Mouse (Mus musculus) embryo, embryonic 10.5 days (tissue): Measurements from ENCODE around the gene Eef1akmt2.

Experiments
- DNase-seq: peaks from one replicate; pipeline ENCODE4 v3.0.0-alpha.2; 2015; ENCODE audit warnings: low spot score

The Eef1akmt2 gene

DNA sequence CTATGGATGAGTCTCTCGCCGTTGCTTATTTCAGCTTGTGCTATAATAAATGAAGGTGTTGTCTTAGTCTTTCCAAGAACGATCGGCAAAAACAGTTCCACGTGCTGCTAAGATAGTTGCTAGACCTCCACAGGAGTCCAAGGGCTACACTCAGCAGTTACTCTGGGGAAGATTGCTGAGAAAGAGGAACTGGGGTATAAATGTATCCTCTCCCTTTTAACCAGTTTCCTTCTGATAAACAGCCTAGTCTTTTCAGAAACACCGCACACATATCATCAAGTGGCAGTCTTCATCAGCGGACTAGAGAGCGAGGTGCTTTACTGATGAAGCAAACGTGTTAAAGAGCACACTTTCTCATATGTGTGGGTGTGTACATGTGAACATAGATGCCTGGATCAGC, 13.8 kb upstream of the Eef1akmt2 start:
- no peak for DNase-seq

DNA sequence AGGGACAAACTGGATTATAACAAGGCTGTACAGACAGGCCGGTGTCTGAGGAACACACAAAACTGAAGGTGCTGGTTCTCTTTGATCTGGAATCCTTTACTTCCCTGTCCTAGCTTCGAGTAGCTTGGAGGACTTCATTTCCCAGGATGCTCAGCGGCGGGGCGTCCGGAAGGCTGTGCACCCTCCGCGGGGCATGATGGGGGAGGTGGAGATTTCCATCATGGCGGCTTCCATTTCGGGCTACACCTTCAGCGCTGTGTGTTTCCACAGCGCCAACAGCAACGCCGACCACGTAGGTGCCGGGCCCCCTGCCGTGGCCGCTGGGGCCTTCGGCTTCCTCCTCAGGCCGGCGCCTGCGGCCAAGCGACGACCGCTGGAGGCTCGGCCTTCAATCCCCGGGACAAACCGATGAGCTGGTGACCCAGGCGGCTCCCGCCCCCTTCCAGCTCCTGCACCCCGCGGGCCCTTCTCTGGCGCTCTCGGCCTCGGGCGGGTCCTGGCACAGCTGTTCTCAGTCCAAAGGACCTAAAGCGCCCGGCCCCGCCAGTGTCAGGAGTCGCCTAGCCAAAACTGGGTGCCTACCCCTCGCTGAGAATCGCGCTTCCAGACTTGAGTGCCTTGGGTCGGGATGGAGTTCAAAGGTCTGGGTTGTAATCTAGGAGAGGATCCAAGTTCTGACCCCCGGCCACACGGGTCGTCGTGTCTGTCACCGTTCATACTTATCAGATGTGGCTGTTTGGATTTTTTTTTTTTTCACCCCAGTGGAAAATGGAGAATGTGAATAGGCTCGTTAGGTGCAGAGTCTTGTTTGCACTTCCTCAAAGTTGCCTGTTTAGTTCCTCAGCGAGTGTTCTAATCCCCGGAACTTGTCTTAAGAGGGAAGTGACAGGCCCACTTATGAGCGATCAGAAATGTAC, 6.8 kb upstream of the Eef1akmt2 start, which contains the start of gene Abraxas2:
Gene Abraxas2, plus strand, starts transcription at position 184 of the 917 bp plus-strand sequence.
- peak; percentile 95 for DNase-seq

DNA sequence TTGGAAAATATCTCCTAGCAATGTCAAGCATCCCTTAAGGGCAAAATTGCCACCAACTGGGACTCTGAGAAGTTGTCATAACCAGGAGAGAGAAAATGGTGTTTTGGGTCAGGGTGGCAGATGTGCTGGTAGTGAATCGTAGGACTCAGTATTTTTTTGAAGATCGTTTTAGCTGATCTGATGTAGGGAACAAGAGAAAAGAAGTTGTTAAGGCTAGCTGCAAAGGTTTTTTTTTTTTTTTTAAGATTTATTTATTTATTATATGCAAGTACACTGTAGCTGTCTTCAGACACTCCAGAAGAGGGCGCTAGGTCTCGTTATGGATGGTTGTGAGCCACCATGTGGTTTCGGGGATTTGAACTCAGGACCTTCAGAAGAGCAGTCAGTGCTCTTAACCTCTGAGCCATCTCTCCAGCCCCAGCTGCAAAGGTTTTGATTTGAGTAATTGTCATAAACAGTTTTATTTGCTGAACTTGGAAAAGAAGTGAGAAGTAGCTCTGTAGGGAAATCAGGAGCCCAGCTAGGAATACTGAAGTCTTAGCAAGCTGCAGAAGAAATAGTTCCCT, 5.7 kb upstream of the Eef1akmt2 start:
- DNase-seq: no peak

DNA sequence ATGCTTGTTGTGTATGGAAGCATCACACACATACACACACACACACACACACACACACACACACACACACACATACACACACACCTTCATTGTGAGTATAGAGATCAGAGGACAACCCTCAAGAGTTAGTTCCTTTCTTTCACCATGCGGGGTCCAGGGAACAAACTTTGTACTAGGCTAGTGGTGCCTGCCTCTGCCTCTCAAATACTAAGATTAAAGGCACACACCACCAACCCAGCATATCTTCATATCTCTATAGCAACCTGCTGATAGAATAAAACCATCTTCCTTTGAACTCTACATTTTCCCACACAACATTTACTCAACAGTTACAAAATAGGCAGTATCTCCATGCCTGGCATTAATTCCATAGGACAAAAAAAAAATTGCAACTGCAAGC, 3.6 kb upstream of the Eef1akmt2 start:
- no peak for DNase-seq

DNA sequence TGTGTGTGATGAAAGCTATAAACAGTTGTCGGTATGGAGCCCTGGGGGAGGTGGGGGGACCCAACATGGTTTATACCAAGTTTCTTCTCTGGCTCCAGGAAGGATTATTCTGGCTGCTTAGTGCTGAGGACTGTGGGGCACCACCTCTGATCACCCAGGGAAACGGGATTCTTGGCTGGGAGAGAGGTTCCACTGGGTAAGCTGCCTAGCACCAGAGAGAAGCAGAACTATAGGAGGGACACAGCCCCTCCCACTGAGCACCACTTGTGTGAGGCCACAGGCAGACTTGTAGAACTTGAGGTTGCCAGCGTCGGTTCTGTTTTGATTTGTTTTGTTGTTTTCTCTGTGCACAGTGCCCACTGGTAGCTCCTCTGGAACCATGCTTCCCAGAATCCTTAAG, 1.5 kb upstream of the Eef1akmt2 start:
- DNase-seq: no peak

DNA sequence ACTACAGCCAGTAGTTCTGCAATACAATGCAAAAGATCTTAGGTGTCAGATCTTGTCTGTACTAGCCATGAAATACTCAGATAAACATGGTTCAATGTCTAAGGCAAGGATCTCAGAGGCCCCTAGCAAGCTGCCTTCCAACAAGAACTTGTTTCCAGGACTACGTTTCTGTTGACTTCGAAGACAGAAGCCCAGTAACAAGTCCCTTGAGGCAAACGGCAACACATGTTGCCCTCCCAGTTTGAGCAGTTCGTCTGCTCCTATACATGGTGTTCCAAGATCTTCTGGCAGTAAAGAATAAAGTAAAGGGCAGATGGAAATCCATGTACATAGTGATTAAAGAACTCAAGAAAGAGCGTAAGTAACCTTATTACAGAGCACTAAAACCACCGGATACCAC, 888 bp upstream of the Eef1akmt2 start:
- DNase-seq: no peak

DNA sequence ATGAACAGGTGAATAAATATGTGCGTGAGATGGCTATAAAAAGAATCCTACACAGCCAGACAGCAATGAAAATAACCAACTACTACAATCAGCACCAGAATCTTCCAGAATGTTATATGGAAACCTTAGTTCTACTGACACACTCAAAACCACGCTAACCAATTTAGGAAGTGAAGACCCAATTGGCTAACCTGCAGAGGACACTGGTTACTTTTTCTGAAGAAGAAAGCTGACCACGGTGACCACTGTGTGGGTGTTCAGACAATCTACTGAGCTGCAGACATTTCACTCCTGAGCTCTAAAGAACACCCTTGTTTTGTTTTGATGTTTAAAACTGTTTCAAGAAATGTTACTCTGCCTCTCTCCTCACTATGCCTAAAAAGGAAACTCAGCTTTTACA, 9.3 kb downstream of the Eef1akmt2 start:
- DNase-seq: no peak

DNA sequence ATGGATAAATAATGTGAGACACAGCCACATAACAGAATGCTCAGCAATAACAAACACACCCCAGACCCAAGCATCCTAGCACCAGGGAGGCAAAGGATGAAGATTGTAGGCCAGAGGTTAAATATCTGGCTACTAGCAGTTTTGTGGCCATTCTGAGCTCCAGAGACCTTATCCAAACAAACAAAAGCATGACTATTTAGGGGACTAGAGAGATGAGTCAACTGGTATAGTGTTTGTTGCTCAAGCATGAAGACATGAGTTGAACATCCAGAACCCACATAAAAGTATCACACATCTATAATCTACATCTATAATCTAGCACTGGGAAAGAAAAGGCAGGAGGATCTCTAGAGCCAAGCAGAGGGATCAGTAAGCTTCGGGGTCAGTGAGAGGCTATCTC, 10.0 kb downstream of the Eef1akmt2 start:
- no peak for DNase-seq

DNA sequence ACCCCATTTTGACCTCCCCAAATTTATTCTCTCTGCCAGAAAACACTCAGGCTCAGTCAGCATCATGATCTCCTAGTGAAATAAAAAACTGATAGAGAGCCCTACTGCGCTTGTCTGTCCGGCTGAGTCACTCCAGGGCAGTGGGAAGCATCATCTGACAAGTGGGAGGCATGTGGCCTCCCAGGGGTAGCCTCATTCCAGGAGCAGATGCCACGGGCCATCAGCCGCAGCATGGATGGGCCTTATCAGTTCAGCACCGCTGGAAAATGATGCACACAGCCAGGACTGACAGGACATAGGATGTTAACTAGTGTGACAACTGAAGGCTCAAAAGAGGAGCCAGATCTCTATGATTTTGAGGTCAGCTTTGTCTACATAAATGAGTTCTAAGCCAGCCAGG, 11.2 kb downstream of the Eef1akmt2 start:
- DNase-seq: no peak

DNA sequence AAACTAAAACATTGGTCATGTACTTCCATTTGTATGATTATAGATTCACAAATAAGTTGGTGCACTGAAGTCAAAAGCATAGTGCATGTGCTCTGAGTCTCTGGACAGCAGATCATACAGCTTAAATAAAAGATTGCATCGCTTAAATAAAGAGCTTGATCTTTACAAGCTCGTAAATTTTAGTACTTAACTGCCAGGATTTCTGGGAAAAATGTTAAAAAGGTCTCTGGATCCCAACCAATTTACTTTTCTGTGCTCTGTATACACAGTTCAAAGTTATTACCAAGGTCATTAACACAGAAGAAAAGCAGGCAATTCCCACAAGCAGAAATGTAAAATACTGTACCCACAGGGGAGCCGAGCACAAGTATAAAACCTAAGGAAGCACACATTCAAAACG, 21.5 kb downstream of the Eef1akmt2 start:
- DNase-seq: no peak

DNA sequence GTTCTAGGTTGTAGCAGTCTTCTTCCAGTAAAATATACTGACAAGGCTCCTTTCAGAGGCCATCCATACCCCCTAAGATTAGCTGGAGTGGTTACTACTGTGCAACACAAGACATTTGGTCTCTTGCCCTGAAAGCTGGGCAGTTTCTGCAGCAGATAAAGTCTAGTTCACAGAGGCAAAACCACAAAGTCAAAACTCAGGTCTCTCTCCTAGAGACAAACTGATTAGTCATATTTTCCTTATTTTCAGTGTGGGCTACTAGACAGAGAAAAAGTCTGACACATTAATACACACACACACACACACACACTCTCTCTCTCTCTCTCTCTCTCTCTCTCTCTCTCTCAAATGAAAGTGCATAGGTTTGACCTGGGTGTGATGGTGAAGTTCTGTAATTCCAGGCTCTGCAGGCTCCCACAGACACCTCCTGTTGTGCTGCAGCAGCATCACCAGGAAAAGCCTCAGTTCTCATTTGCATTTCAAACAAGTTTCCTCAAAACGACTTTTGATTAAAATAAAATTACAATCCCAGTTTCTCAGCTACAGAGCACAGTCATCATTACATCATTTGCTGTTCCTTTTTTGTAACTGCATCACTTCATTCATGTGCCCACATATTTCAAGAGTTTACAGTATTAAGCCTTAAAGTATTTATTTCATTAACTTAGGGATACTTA, 28.0 kb downstream of the Eef1akmt2 start:
- no peak for DNase-seq

DNA sequence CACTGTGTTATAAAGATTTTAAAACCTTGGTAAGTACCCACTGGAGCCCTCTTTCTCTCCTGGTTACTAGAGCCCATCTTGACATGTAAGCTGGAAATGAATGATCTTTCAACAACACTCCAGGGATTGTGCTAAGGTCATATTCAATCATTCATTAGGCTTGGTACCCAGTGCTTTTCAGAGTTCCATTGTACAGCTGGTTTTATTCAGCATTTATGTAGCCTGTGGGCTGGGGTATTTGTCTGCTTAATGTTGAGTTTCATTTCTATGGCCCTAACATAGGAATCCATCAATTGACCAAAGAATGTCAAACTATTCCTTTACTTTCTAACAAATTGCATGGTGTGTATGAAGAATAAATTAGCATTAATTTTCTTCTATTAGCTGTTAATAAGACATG, 28.6 kb downstream of the Eef1akmt2 start:
- no peak for DNase-seq

DNA sequence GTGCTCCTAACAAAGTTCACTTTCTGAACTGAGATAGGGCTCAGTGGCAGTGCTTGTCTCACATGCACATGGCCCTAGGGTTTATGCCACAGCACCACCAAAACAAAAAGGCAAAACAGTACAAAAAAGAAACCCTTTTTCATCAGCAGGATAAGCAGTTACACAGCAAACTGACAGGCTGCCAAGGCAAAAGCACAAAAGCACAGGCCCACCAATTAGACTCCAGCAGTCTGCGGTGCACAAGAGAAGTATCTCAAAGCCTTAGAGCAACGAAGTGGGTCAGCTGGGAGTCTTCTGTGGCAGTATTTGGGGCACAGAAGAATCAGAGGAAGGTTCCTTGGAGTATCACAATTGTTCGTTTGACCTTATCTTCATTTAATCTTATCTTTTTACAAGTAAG, 31.8 kb downstream of the Eef1akmt2 start:
- DNase-seq: no peak

DNA sequence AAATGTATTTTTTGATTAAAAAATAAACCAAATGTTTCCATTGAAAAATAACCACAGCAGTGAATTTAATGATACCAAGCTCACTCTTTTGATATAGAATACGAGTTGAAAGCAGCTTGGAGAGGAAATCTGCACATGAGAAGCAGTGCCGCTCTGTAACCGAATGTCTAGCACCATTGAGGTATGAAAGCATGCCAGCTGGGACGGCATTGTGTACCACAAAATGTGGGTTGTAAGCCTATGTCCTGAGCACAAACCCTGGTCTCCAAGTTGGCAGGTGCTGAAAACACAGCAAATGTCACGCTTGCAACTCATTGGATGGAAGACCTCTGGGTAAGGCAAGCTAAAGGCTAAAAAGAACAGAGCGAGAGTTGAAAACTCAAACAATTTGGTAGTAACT, 35.4 kb downstream of the Eef1akmt2 start:
- no peak for DNase-seq

DNA sequence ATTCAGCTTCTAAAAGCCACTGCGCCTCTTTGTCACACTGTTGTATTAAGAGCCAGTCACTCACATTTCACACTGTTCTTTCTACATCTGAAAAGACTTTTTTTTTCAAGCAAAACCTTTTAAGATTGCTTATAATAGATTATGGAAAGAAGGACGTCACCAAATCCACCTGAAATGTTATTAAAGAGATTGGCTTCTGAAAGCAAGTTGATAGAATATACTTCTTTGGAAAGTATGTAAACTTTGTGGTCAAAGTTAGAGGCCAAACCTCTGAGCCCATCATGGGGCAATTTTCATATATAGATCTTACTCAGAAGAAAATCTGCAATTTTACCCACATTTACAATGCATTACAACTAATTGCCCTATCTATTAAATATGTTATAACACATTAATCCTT, 35.9 kb downstream of the Eef1akmt2 start:
- no peak for DNase-seq

DNA sequence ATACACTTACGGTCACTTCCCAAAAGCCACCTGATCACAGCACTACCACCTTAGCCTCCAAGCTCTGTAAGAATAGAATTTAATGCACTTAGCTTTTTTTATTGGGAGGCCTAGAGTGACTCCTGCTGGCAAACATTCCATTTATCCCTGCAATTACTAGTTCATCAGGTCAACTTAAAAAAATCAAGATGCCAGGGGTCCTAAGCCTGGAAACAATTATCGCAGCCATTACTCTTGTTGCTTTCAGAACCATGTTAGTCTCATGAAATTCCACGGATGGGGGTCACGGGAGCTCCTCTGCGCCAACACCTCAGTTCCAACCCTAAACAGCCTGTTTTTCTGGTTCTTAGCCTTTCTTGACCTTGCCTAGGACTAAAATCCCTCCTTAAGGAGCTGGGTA, 37.4 kb downstream of the Eef1akmt2 start:
- peak; percentile 79 for DNase-seq

DNA sequence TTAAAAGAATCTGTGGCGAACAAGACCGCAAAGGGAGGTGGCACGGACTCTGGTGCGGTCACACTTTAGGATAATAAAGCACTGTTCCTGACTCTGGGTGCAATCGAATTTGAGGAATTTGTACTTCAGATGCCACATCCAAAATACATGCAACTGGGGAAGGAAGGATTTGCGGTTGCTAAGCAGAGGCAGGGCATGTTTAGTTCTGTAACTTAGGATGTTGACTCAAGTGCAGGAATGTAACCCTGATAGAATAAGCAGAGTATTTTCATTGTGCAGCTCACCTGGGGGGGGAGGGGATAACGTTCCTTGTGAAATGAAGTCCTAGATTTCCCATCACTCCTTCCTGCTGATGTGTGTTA, 38.4 kb downstream of the Eef1akmt2 start:
- no peak for DNase-seq

DNA sequence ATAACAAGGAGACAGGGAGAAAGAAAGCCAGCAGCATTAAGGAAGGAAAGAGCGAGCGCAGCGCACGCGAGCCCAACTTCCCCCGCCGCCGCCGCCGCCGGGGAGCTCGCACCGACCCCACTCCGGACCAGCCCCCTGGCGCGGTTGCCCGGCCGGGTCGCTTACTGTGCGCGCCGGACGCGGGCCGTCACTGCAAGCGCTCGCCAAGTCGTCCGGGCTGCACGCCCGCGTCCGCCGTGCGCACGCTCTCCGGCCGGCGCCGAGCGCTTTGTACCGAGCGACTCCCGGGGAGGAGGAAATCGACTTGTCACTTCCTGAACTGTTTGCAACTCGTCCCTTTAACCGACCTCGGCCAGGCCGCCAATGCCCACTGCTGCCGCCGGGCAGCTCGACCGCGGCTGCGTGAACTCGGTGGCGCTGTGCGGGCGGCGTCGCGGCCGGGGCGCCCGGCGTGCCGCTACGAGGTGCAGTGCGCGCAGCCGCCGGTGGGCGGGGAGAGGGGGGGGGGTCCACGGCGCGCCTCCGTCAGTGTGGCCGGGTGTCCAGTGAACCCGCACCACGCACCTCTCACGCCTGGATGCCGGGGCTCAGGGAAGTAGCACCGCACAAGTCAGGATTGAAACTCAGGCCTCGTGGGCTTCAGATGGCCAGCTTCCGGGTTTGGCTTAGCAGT, 38.9 kb downstream of the Eef1akmt2 start, which contains the start of gene Fam53b:
Gene Fam53b, minus strand, starts transcription at position 471 of the 673 bp plus-strand sequence.
- DNase-seq: peak; percentile 77

DNA sequence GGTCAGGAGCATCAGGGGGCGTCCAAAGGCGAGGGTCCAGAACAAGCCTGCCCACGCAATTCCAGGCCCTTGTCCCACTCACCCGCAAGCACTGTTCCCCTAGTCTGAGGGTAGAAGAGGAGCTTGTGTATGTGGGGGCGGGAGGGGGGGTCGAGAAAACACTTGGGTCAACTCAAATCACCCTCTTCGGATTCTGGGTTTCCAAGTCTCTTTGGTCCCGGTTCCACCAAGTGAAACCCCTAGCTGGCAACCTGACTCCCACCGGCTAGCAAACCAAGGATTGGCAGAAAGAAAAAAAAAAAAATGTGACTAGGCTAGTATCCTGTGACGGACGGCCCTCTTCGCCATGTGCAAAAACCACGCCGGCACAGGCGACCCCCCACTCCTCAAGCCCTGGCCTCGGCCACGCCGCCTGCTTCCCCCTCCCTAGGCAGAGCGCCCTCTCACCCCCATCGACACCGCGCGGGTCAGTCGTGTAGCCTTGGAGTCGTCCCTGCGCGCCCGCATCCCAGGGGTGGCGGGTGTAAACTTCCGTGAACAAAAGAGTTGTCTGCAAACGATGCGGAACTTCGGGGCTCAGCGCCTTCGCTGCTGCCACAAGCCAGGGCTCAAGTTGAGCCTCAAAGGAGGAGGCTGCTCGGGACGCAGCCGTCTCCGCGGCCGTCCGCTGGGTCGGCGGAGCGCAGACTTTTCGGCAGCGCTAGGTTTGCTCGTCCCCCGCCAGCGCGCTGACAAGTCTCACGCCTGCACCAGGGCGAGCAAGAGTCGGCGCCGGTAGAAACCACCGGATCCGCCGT, 39.7 kb downstream of the Eef1akmt2 start:
- DNase-seq: peak; percentile 70

DNA sequence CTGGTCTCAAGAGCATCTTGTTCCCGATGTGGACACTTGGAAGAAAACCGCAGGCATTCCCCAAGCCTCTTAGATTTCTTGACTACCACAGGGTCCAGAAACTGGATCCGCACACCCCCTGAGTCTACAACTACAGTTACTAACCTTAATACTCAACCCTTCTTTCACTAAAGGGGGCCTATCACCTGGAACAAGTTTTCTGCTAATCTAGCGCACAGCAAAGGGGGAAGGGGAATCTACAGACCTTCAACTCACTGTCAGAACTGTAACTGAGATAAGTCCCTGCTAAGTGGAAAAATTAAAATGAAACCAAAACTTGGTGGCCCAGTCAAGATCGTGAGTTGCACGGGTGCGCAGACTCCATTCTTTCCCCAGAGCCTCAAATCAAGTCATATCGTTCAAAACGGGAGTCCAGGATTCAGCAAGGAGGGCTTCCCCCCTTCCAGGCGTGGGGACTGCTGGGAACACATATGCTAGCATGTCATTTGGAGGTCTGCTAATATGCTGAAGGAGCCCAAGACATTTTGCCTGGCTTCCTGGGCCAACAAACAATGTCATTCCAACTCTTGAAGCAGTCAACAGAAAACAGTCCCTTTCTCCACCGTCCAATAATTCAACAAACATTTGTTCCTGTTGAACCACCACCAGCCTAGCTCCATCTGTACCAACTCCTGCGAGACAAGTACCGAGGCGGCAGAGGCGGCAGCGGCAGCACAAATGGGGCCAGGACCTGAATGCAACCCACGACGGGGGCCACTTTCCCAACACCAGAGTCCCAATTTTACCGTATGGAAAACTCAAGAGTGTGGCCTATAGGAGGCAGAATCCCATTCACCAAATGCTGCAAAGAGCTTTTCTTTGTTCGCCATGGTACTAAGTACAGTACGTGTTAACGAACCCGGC, 40.5 kb downstream of the Eef1akmt2 start:
- DNase-seq: peak; percentile 63

DNA sequence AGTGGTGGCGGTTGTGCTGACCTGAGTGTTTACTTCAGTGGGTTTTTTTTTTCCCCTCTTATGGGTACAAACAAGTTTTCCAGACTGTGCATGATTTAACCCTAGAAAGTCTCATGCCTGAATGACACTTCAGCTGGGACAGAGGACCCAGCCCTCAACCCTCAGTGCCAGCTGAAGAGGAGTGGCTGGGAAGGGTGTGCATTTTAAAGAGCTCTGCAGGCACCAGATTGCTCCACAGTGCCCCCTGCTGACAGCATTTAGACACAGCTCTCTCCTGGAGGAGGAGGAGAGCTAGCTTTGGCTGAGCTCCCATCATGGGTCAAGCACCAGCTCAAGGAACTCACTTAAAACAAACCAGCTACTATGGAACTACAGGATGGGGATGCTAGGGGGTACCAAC, 41.6 kb downstream of the Eef1akmt2 start:
- DNase-seq: peak; percentile 95
